Mouse (Mus musculus): ENCODE data around the gene Zdhhc1. TPM values are rescaled to one million over a fixed set of nuclear protein-coding genes. Genes with fewer than 3 reads are reported as not detected.

Zdhhc1 gene
- polyA plus RNA-seq, 1 experiment from 2014 or later: 45.3 TPM

Other genes starting within 250 kb of the Zdhhc1 start
- gene B3gnt9, start 241.7 kb downstream of the Zdhhc1 start, polyA plus RNA-seq (2015; fragmentation: Nextera tagmentation; extraction: Ambion mirVana): 24.7 and 25.4 TPM in 2 replicates
- 20.1 and 23.2 TPM in 2 replicates for gene Tradd, start 232.3 kb downstream of the Zdhhc1 start, polyA plus RNA-seq (2015; fragmentation: Nextera tagmentation; extraction: Ambion mirVana)
- 2.6 and 2.8 TPM in 2 replicates for gene Fbxl8, start 232.3 kb downstream of the Zdhhc1 start, polyA plus RNA-seq (2015; fragmentation: Nextera tagmentation; extraction: Ambion mirVana)
- 0.11 and 0.19 TPM in 2 replicates for gene Hsf4, start 227.1 kb downstream of the Zdhhc1 start, polyA plus RNA-seq (2015; fragmentation: Nextera tagmentation; extraction: Ambion mirVana)
- 2.7 and 3.1 TPM in 2 replicates for gene Nol3, start 220.8 kb downstream of the Zdhhc1 start, polyA plus RNA-seq (2015; fragmentation: Nextera tagmentation; extraction: Ambion mirVana)
- 16.3 TPM in 2 replicates for gene 4931428F04Rik, start 207.0 kb downstream of the Zdhhc1 start, polyA plus RNA-seq (2015; fragmentation: Nextera tagmentation; extraction: Ambion mirVana)
- gene Exoc3l, start 200.8 kb downstream of the Zdhhc1 start, polyA plus RNA-seq (2015; fragmentation: Nextera tagmentation; extraction: Ambion mirVana): 8.3 and 9.1 TPM in 2 replicates
- 73.6 and 75.4 TPM in 2 replicates for gene E2f4, start 199.2 kb downstream of the Zdhhc1 start, polyA plus RNA-seq (2015; fragmentation: Nextera tagmentation; extraction: Ambion mirVana)
- gene Elmo3, start 191.3 kb downstream of the Zdhhc1 start, polyA plus RNA-seq (2015; fragmentation: Nextera tagmentation; extraction: Ambion mirVana): 3.9 and 5.1 TPM in 2 replicates
- 1.8 and 2.7 TPM in 2 replicates for gene Lrrc29, start 170.6 kb downstream of the Zdhhc1 start, polyA plus RNA-seq (2015; fragmentation: Nextera tagmentation; extraction: Ambion mirVana)
- 119 and 122 TPM in 2 replicates for gene Tmem208, start 170.5 kb downstream of the Zdhhc1 start, polyA plus RNA-seq (2015; fragmentation: Nextera tagmentation; extraction: Ambion mirVana)
- gene Fhod1, start 148.9 kb downstream of the Zdhhc1 start, polyA plus RNA-seq (2015; fragmentation: Nextera tagmentation; extraction: Ambion mirVana): 2.1 and 2.3 TPM in 2 replicates
- gene Slc9a5, start 148.1 kb downstream of the Zdhhc1 start, polyA plus RNA-seq (2015; fragmentation: Nextera tagmentation; extraction: Ambion mirVana): 6.0 and 6.4 TPM in 2 replicates
- gene Plekhg4, start 123.6 kb downstream of the Zdhhc1 start, polyA plus RNA-seq (2015; fragmentation: Nextera tagmentation; extraction: Ambion mirVana): 0.73 and 1.2 TPM in 2 replicates
- not detected in 2 replicates for gene Kctd19, start 83.4 kb downstream of the Zdhhc1 start, polyA plus RNA-seq (2015; fragmentation: Nextera tagmentation; extraction: Ambion mirVana)
- 0.36 and 0.55 TPM in 2 replicates for gene Lrrc36, start 83.3 kb downstream of the Zdhhc1 start, polyA plus RNA-seq (2015; fragmentation: Nextera tagmentation; extraction: Ambion mirVana)
- gene Tppp3, start 25.4 kb downstream of the Zdhhc1 start, polyA plus RNA-seq (2015; fragmentation: Nextera tagmentation; extraction: Ambion mirVana): 65.4 and 71.1 TPM in 2 replicates
- 5.9 and 7.6 TPM in 2 replicates for gene Hsd11b2, start 21.9 kb upstream of the Zdhhc1 start, polyA plus RNA-seq (2015; fragmentation: Nextera tagmentation; extraction: Ambion mirVana)
- gene Atp6v0d1, start 69.1 kb upstream of the Zdhhc1 start, polyA plus RNA-seq (2015; fragmentation: Nextera tagmentation; extraction: Ambion mirVana): 82.5 and 83.5 TPM in 2 replicates
- gene Ripor1, start 108.4 kb upstream of the Zdhhc1 start, polyA plus RNA-seq (2015; fragmentation: Nextera tagmentation; extraction: Ambion mirVana): 20.1 and 20.2 TPM in 2 replicates
- gene Ctcf, start 139.7 kb upstream of the Zdhhc1 start, polyA plus RNA-seq (2015; fragmentation: Nextera tagmentation; extraction: Ambion mirVana): 140 and 142 TPM in 2 replicates
- 1.9 and 2.0 TPM in 2 replicates for gene Agrp, start 140.5 kb upstream of the Zdhhc1 start, polyA plus RNA-seq (2015; fragmentation: Nextera tagmentation; extraction: Ambion mirVana)
- gene Carmil2, start 189.4 kb upstream of the Zdhhc1 start, polyA plus RNA-seq (2015; fragmentation: Nextera tagmentation; extraction: Ambion mirVana): 0.55 and 0.77 TPM in 2 replicates
- 81.5 and 83.9 TPM in 2 replicates for gene Acd, start 204.2 kb upstream of the Zdhhc1 start, polyA plus RNA-seq (2015; fragmentation: Nextera tagmentation; extraction: Ambion mirVana)
- 17.7 TPM in 2 replicates for gene Pard6a, start 204.2 kb upstream of the Zdhhc1 start, polyA plus RNA-seq (2015; fragmentation: Nextera tagmentation; extraction: Ambion mirVana)
- 0.36 TPM in 1 of 2 replicates, not detected in the other for gene 4933405L10Rik, start 210.8 kb upstream of the Zdhhc1 start, polyA plus RNA-seq (2015; fragmentation: Nextera tagmentation; extraction: Ambion mirVana)
- 30.8 and 32.2 TPM in 2 replicates for gene Enkd1, start 211.3 kb upstream of the Zdhhc1 start, polyA plus RNA-seq (2015; fragmentation: Nextera tagmentation; extraction: Ambion mirVana)

Data from limb, embryonic 13.5 days (tissue).